Mouse (Mus musculus): ENCODE measurements around the gene Mlh3. TPM values are rescaled to one million over a fixed set of nuclear protein-coding genes. Genes with fewer than 3 reads are reported as not detected.
"Not testable (repeated sequence)": the region's sequence is repeated elsewhere in the genome, so short reads cannot be mapped to it uniquely, and the experiment has no call there.

Mlh3 gene
- total RNA-seq, 2 experiments from 2014 or later: 7.9 to 9.5 TPM

DNA sequence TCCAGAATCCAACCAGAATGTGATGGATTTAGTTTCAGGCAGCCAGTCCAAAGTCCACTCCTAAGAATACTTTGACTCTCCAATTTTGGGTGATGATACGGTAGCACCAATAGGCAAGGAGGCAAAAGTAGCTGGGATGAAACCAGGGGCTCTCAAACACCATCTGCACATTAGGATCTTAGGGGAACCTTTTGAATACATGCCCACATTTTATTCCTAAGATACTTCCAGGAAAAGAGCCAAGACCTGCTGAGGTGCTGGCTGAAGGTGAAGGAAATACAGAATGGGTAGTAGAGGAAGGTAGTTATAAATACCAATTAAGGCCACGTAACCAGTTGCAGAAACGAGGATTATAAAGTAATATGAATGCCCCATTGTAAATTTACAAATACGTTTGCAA is 11.4 kb upstream of the Mlh3 start:
- not testable (repeated sequence) for DNase-seq

DNA sequence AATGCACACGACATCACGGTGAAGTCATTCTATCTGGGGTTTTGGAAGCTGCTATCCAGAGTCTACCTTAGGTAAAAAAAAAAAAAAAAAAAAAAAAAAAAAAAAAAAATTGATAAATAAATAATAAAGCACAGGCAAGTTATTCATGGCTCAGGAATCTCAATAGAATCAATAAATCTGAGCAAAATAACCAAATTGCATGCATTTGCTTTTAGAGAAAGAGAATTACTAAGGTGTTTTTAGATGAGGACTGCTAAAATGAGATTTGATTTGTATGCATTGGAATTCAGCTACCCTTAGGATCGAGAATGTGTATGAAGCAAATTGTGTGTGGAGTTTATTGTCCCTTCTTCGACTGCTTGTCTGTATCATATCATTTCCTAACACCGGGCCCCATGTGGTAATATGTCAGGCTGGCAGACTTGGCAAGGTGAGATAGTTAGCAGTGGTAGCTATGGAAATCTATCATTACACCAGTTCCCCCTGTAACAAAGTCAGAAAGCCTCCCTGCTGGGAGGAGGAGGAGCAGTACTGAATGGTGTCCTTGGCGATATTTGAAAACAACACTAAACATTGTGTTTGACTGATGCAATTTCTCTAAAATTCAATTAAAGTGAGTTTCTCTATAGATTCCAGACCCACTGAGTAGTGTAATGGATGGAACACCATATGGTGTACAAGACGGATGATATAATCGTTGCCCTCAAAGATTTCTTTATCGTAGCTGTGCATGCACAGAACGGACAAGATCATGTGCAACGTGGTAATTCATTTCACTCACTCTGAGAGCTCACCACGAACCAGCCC is 10.6 kb upstream of the Mlh3 start:
- no peak for DNase-seq

DNA sequence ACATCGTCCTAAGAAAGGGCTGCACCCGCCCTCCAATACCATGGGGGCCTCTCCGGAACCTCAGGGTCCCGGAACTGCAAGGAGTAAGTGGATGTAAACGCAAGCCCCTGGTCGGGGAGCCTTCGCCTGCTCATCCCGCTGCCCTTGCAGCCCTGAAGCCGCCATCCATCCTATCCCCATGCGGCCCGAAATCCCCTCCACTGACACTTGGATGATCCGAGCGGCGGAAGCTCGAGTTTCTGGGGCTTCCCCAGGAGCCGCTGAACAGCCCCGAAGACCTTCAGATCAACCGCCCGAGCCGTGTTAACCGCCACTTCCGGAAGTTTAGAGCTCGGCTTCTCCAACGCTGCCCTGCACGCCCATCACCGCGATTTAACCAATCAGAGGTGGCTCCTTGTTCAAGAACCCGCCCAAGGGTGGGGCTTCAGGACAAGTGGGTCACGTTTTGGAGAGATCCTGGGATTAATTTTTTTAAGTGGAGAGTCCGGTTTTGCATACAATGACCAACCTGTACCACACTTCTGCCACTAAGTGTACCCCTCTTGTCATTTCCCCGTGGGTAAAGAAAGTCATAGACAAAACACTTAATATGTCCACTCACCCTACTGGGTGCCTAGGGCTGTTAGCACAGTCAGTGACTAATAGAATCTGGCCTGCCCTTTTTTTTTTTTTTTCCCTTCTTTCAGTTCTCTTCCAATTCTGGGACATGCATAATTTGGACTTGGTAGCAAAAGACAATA is 9.9 kb upstream of the Mlh3 start:
- peak; percentile 98 to 100 for DNase-seq

DNA sequence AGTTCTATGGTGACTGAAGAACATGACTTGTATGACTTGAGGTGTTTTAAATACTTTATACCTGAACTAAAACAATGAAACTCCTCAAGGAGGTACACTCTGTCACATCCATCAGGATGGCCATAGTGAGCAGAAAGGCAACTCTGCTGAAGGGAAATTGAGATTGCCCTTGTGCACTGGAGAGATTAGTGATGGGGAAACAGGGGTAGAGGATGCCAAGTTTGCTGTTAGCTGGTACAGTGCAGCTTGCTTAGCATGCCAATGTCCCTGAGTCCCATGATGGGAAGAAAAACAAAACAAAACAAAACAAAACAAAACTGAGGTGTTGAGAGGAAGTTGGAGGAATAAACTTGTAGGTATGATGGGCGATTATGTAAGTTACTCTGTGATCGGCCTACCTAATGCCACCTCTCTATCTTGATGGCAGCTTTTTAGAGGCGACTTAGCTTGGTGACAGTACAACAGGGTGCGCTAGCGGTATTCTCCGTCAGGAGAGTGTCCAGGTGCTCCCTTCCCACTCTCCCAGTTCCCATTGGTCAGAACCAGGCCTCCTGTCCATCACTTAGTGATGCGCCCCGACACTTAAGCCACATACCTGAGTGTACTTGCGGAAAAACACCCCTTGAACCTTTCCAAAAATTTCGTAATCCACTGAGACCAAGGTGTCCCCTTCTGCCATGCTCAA is 9.1 kb upstream of the Mlh3 start:
- DNase-seq: no peak

DNA sequence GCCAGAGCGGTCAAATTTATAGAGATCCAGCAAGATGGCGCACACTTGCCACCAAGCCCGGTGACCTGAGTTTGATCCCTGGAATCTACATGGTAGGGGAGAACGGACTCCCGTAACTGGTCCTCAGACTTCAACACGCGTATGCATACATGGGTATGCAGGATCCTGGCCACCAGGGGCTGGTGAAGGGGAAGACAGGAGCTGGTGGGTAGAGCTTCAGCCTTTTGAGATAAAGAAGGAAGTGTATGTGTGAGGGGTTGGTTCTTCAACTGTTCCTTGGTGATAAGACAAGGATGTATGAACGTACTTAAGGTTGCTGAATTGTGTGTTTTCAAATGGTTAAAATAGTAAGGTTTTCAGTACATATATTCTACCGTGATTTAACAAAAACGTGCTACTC is 8.5 kb upstream of the Mlh3 start:
- DNase-seq: no peak

DNA sequence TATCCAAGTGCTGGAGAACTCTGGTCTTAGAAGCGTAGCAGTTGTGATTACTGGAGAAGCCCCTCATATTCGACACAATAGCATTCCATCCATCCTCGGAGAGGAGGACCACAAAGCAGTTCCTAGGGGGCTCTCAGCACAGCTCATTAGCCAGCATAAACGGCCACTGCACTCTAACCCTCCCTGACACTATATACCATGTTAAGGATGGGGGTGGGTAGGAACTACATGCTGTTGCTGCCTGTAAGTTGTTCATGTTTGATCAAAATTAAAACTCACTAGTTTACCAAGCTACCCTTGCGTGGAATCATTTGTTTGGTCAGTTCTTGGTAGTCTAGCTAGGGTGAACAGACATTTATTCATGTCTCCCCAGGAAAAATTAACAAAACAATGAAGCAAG is 5.9 kb upstream of the Mlh3 start:
- no peak for DNase-seq

DNA sequence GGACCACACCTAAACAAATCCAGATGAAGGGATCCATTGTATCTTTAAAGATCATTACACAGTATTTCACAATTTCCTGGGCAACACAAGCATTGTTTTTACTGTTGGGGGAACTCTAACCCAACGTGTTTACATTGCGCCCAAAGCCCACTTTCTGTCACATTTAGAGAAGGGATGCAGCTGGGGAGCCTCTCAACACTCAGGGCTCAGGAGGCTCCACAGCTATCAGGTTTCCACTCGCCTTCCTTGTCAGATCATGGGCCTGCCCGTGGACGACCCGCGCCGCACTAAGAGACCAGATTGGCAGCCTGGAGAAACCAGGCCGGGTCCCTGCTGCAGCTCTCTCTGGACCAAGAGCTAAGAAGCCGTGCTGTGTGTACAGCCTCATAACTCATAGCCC is 3.1 kb upstream of the Mlh3 start:
- peak; percentile 37 to 53 for DNase-seq

DNA sequence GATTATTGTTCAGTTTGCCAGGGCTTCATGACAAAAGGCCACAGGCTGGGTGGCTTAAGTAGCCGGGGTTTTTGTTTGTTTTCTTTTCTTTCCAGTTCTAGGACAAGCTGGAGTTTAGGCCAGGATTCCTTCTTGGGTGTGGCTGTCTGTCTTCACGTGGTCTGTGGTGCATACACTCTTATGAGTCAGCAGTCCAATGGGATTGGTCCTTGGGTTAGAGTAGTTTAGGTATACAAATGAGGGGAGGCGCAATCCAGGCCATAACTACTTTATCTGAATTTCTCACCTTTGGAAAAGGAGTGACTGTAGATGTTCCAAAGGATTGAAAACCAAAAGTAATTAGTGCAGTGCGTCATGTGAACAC is 1.4 kb upstream of the Mlh3 start:
- peak in 1 of 2 experiments; percentile 29 for DNase-seq

DNA sequence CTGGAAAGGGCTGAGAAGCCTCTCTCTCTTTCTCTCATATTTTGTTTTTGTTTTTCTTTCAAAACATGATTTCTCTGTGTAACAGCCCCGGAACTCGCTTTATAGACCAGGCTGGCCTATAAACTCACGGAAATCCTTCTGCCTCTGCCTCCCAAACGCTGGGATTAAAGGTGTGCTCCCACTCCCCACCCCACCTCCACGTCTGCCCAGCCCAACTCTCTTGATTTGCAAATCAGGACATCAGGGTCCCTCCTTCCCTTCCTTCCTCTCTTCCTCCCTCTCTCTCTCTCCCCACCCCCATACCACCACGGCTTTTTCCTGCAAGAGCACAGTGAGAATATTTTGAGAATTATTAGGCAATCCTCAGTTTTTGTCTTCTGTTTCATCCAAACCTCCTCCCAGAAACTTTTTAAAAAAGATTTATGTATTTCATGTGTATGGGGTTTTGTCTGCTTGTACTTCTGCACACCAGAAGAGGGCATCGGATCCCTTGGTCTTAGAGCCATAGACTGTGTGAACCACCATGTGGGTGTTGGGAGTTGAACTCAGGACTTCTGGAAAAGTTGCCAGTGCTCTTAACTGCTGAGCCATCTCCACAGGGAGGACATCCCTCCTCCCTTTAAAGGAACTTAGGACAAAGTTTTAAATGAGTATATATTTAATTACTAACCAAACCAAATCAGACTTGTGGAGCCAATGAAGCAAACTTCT is 888 bp upstream of the Mlh3 start:
- DNase-seq: no peak

DNA sequence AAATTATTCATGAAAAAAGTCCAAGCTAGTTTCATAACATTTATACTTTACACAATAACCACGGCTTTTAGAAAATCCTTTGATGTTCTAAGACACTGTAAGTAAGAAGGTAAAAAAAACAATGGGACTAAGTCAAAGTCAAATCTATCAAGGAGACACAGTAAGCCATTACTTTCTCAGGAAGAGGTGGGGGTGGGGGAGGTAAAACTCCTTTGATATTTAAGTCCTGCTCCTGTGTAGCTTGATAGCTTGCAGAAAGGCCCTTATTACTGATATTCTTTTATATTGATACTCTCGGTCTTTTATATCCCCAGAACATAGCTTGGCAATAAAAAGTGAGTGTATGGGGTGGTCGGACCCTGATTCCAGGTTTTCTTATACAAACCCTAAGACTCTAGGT is 578 bp downstream of the Mlh3 start:
- DNase-seq: no peak

DNA sequence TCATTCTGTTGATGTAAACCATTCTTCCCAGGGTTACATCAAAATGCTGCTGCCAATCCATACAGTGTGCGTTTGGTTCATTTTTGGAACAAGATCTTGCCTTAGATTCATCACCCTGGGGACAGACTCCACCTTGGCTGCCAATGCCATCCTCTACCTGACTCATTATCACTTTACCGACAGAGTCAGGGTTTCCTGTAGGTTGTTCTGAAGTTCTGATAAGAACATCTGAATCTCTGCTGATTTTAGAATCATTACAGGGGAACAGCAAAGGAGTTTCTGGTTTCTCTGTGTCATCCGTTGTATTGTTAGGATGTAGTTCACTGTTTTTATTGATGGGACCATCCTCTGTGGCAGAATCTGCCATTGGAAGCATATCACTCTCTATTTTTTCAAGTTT is 4.2 kb downstream of the Mlh3 start:
- no peak for DNase-seq

DNA sequence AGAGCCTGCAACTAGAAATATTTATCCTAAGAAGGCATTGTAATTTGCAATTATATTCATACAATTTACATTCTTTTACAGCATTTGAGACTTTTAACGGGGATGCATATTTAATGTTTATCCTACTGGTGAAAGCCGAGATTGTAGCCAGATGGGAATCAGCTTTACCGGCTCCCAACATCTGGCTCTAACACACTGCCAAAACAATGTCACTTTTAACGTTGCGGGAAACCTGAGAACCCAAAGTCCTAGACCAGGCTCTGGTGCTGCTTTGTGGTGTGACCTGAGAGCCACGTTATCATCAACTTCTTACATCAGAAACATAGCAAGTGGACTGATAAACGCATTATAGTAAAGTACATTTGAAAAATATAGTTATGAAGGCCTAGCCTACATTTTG is 5.5 kb downstream of the Mlh3 start:
- DNase-seq: no peak

DNA sequence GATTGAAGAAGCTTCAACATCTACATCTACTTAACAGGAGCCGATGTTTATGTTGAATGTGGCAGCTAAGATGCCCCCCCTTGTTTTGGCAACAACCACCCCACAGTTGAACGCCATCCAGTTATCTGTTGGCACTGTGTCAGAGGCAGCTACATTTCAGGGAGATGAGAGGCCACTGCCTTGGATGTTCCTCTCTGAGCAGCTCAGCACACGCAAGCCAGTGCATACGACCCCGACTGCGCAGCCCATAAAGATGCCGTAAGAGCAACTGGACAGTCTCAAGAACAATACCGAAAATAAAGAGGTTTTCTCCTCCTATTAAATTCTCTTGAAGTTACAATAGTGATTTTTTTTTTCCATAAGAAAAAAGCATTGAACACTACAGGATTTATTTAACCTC is 5.9 kb downstream of the Mlh3 start:
- no peak for DNase-seq

DNA sequence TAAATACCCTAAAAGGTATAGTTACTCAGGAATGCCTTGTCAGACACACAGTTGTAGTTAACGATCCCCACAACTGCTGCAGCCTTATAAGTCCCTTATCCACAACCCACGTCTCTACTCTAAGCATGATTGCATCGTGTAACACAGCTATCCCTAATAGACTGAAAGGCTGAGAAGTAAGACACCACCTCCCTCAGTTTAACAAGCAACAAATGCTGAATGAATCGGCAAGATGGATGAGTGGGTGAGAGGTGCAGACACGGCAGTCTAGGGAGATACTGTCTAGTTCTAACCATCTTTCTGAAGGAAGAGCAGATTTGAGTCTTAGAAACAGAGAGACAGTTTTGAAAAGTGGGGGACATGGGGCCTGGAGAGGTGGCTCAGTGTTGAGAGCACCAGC is 7.2 kb downstream of the Mlh3 start:
- DNase-seq: no peak

DNA sequence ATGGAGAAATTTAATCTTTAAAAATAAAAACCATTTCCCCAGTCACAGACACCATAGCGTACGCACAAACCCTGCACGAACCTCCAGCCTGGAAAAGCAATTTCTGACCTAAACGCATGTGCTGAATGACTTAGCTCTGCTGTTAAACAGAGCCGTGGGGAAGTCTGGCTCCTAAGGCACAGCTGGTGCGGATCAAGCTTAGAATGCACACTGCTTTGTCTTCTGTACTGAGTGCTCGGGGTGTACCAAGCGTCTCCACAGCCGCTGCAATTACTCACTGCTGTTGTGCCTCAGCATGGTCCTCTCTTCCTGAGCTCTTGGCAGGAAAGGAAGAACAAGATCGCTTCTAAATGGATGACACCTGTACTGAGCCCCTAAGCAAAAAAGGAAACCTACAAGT is 7.9 kb downstream of the Mlh3 start:
- no peak for DNase-seq

DNA sequence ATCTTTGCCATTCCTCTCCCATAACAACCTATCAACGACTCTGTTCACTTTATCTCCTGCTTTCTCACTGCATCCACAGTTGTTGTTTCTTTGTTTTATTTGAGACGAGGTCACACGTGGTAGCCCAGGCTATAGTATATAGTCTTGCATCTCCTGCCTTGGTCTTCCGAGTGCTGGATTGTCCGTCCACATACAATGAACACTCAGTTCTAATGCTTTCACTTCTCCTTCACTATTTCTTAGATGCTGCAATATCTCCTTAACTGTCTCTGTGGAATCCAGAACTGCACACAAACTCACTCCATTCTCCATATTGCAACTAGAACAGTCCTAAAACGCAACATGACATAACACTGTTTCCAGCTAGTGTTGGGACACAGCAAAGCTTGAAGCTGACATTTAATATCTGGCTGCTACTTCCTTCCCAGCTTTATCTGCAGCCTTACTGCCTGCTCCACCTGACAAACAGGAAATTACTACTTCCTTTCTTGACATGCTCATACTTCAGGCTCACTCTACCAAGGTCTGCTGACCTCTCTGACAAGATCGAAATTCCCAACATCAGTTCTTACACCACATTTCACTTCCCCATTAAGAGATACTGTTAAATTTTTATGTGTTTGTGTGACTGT is 13.3 kb downstream of the Mlh3 start:
- DNase-seq: peak in 1 of 2 experiments; percentile 40

DNA sequence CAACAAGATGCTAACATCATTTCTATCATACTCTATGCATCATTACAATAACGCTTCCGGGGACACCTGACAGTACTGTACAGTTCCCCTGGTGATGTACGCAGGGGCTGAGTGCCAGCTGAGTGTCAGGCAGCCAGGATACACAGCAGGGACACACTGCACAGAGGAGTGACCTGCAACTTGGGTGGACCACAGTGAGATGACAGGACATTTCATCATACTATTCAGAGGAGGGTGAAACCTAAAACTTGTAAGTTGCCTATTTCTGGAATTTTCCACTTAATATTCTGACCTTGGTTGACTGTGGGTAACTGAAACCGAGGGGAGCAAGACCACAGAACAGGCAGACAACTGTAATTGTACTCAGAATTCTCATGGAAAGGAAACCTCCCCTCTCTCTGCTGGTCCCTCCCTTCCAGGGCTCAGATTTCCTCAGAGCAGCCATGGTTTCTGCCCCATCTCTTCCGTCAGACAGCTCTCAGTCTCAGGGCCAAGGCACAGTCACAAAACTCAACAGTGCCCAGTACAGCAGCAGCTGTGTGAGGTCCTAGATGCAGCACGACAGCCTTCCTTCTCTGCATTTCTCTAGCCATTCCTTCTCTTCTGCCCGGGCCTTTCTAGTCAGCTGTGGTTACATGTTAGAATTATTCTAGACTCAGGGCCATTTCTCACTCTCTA is 14.2 kb downstream of the Mlh3 start:
- DNase-seq: no peak

DNA sequence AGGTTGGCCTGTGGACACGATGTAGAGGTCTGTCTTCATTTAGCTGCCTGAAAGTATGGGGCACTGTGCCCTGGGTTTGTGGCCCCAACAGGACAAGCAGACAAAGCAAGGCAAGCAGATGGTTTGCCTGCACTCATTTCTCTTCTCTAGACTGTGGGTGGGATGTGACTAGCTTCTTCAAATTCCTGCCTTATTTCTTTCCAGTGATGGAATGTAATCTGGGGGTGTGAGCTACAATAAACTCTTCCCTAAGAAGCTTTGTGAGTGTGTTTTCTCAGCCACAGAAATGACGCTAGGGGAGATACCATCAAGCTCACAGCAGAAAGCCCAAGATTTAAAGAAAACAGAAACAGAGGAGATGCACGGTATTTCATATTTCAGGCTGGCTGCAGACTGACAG is 18.3 kb downstream of the Mlh3 start:
- DNase-seq: no peak

DNA sequence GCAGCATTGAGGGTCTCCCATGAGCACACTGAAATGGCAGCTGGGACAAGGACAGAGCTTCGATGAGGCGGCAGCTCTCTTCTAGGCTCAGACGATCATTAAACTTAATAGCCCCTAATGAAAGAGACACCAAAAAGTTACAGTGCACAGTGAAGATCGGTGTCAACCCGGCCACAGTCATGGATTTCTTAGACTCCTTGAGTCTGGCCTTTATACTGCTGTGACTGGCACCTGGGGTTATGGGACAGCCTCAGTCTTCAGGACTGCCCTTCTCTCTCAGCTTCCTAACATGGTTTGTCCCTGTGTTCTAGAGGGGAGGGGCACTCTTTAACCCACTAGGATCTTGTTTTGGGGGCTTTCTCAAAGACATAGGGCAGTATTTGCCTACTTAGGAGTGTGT is 32.8 kb downstream of the Mlh3 start:
- DNase-seq: no peak

DNA sequence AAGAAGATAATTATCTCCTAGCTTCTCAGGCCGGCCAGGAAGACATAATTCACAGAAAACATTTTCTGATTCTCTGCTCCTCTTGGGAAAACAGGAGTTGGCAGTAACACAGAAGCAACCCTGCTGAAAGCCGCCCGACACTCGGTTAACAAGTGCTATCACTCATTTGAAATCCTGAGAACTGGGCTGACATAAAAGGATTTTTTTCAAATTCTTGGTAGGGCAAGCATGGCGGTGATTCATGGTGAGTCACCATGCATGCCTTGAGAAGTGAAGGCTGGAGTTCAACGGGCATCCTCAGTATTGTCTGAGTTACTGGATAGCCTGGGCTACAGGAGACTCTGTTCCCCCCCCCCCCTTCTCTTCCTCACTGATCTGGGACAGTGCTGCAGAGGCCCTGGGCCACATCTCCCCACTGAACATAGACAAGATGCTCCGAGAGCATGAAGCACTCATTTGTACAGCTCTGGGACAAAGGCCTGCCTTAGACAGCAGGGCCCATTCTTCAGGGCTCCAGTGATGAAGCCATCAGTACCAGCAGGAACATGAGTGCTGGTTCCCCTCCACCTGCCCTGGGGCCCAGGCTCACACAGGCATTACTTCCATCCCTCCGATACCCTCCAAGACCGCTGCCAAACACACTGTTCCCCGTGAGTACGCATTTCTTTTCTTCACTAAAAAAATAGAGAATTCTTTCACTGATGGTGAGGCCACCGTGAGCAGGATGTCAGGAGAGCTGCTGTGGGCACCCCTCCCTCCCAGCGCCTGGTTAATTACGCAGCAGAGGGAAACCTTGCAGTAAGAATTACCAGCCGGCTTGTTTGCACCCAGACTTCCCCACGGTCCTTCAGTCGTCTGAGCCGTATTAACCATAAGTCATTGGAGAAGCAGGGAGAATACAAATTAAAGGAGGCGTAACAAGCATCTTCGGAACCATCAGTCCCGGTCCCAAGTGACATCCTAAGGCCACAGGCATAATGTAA is 36.7 kb downstream of the Mlh3 start:
- DNase-seq: no peak
